Mouse (Mus musculus) adrenal gland, postnatal 14 days (tissue): Measurements from ENCODE around the gene Gm29133. TPM values are rescaled to one million over a fixed set of nuclear protein-coding genes. Genes with fewer than 3 reads are reported as not detected.

Source experiments
- DNase-seq: peaks from one replicate; pipeline ENCODE4 v3.0.0; 2021; ENCODE audit warnings: mixed read lengths
- long read RNA-seq, 2 experiments: library from polyadenylated mRNA; stranded (forward); transcript quantifications; one replicate each; pipeline ENCODE4 v2.0.0; 2021
- total RNA-seq: library from RNA; stranded (reverse); gene quantifications from 2 replicates; pipeline ENCODE4 v1.2.3, GENCODE M21; 2021

Gm29133 gene
- total RNA-seq: not detected in 2 replicates
- long read RNA-seq, experiment 1: 0 reads
- long read RNA-seq, experiment 2: 0 reads

DNA sequence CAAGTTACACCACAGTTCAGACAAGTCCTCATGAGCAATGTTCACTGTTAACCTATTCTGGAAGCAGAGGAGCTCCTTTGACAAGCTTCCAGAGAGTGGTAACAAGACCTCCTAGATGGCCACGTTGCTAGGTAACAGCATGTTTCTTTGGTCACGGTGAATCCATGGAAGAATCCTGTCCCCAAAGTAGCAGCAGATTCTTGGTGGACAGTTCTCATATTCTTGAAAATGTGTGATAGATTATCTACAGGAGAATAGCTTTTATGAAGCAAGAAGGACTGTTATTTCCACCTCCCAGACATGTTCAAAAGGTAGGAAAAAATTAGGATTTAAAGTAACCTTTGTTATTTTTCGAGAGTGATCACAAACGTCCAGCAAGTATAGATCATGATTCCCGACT lies at the start of gene Gm29133:
Gm29133 (plus strand) TSS at position 301 of the 400 bp plus-strand sequence.
- no peak for DNase-seq

GRCm38 (mm10) chr3:75699088-75699487 lies 48.9 kb upstream of the Gm29133 start:
- DNase-seq: no peak

- DNase-seq: peak; percentile 16
Observed at GRCm38 (mm10) chr3:75701336-75701735, 46.7 kb upstream of the Gm29133 start.

GRCm38 (mm10) chr3:75706536-75706935 lies 41.5 kb upstream of the Gm29133 start:
- DNase-seq: no peak

- no peak for DNase-seq
Observed at GRCm38 (mm10) chr3:75713678-75714295, 34.2 kb upstream of the Gm29133 start.

DNA sequence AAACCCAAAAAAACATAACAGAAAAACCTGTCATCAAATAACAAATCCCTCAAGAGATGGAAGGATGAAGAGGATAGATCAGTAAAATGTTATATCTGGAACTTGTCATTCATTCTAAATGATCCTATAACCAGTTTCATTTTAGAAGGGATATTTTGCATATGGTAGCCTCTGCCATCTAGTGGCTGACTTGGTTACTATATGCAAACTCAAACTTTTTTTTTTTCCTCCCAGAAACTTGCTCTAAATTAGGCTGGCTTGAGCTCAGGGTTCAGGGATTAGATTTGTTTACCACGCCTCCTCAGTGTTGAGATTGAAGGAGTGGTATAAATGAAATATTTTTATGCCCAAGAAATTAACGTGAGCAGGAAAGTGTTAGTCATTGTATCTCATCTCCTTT lies 27.3 kb upstream of the Gm29133 start:
- DNase-seq: no peak

- DNase-seq: no peak
Observed at GRCm38 (mm10) chr3:75730982-75731600, 16.9 kb upstream of the Gm29133 start.

DNA sequence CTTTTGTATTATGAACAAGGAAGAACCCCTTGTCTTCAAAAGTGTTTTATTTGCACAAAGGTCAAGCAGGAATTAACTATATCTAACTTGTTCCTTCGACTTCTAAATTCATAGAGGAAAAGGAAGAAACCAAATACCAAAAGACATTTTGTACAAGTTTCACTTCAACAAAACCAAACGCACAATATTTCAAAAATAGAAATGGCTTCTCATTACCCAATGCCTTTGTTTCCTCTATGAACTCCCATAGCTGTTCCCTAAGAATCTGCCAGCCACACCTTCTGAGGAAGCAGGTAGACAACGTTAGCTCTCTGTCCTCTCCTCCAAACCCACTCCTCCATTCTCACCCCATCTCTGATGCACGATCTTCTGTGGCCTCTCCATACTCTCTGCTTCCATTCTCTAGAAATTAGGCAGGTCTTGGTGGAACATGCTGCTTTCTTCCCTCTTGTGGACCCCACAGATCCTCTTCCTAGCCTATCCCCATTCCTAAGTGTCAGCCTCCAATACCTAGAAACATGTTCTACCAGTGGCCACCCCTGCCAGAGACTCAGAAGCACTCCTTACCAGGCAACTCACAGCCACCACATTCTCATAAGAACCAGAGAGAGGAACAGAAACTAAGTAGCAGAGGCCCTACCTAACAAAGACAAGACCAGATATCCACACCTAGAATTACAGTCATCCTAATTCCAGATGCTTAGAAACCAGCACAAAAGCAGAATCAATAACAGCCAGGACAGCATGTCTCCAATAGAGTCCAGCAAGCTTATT lies 4.1 kb upstream of the Gm29133 start:
- DNase-seq: no peak

DNA sequence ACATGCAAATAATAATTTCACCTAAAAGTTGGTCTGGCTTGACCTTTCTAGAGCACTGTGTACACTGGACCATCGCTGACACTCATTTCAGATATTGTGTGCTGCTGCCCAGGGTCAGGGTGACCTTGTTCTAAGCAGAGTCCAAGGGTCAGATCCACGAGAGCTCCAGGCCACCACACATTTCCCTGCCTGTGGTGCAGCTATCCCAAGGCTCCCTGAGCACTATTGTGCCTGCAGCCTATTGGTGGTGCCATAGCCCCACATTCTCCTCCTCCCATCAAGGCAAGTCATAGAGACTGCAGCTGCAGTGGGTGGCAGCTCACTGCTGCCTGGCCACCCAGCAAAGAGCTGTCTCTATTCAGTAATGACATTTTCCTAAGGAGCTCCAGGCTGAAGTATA lies 2.7 kb upstream of the Gm29133 start:
- no peak for DNase-seq

- DNase-seq: no peak
Observed at GRCm38 (mm10) chr3:75763351-75763750, 15.4 kb downstream of the Gm29133 start.

- no peak for DNase-seq
Observed at GRCm38 (mm10) chr3:75774253-75774652, 26.3 kb downstream of the Gm29133 start.

DNA sequence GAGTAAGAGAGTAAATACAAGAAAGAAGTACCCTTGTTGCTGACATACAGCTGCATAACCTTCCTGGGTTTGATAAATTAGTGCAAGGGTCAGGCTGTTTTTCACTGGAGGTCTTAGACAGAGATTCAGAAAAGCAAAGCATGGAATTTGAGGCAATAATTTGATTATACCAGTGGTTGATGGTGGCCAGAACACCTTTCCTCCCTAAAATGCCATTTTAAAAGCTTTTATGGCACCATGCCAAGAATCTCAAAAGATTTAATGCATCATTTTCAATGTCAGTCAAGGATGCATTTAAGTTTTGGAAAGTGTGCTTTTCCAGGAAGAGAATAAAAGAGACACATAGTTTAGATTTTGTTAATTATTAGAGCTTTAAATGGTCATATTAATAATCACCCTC lies 60.0 kb downstream of the Gm29133 start:
- no peak for DNase-seq

DNA sequence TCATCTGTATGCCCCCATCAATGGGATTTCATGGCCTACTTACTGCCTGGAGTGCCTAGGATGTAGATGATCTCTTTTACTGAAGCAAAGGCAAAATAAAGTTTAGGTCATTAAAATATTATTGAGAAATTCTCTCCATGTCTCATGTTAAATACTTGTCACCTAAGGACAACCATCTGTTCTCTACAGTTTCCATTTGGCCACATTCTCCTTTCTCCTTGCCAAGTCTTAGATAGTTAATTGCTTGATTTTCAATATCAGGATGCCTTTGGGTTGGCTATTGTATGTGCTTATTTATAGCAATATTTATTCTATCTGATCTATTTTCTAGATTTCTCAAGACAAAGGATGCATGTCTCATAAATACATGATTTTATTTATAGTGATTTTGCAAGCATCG lies 75.9 kb downstream of the Gm29133 start:
- no peak for DNase-seq

DNA sequence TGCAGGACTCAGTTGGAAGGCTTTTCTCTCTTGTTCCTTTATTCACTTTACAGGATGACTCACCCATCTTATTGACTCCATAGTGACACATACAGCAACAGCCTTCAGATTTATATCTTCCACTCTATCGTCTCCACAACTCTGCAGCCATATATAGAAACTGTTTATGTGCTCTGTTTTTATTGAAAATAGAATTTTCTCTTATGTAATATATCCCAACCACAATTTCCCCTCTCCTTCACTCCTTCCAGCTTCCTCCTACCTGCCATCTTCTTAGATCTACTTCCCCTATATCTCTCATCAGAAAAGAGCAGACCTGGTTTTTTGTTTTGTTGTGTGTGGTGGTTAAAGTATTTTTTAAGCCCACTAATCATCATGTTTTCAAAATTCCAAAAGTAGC lies 76.5 kb downstream of the Gm29133 start:
- DNase-seq: no peak

DNA sequence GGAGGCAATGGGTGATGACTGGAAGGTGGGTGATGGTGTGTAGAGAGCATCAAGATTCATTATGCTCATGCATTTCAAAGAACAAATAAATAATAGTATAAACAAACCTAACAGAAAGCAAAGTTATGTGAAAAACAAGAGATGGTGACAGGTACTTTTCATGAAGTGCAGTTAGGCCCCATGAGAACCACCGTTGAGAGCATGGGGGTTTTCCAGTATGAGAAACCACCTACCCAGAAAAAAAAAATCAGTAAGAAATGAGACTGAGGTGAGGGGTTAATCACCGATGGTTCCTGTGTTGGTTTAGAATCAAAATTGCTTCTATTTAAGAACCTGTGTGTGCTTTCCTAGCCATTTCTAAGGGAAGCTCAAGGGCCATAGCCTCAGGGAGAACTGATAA lies 86.8 kb downstream of the Gm29133 start:
- DNase-seq: no peak

GRCm38 (mm10) chr3:75835286-75835967 lies 87.4 kb downstream of the Gm29133 start:
- DNase-seq: no peak

Other genes starting within 250 kb of the Gm29133 start
- gene Pdcd10, start 191.3 kb upstream of the Gm29133 start, total RNA-seq: 71.8 and 76.3 TPM in 2 replicates
- 3.6 and 8.0 TPM in 2 replicates for gene Serpini1, start 190.7 kb upstream of the Gm29133 start, total RNA-seq
- 71.0 and 75.4 TPM in 2 replicates for gene Golim4, start 208.8 kb downstream of the Gm29133 start, total RNA-seq